Mouse (Mus musculus): Measurements from ENCODE around the gene Pi4kb. TPM values are rescaled to one million over a fixed set of nuclear protein-coding genes. Genes with fewer than 3 reads are reported as not detected.
A peak's percentile ranks its signal among the peaks of the same experiment; 100 is the strongest.

Gene Pi4kb
- polyA plus RNA-seq, 1 experiment from 2014 or later = 27.1 TPM

- no peak for ATAC-seq (replicated peaks)
- Histone ChIP-seq H3K4me3 (no peak overlapping the region), H3K36me3 (peaks cover 8% of the 10 kb centered on the region), H3K27me3 (no peaks in the 10 kb centered on the region), H3K4me1 (no peaks in the 10 kb centered on the region; the same call in 1 of the 2 replicates), H3K9me3 (no peaks in the 10 kb centered on the region), H3K9ac (replicated peaks) (no peak overlapping the region), H3K27ac (replicated peaks) (no peak overlapping the region), H3K4me2 (replicated peaks) (no peak overlapping the region)
- 53% methylated on average over 1 of the region's 1 CpGs for WGBS
Measured at GRCm38 (mm10) chr3:95052959-95053358, 78.4 kb downstream of the Pi4kb start.

- H3K27me3 ChIP-seq = no peaks in the 10 kb centered on the region
- no peaks in the 10 kb centered on the region for H3K9me3 ChIP-seq
- peaks cover 12% of the 10 kb centered on the region for H3K36me3 ChIP-seq
- no peak overlapping the region for H3K4me2 ChIP-seq (replicated peaks)
- ATAC-seq (replicated peaks) = no peak
- no peaks in the 10 kb centered on the region; the same call in 1 of the 2 replicates for H3K4me1 ChIP-seq
- no peak overlapping the region for H3K4me3 ChIP-seq
- 40% methylated on average over 3 of the region's 3 CpGs for WGBS
- no peak overlapping the region for H3K27ac ChIP-seq (replicated peaks)
- no peak overlapping the region for H3K9ac ChIP-seq (replicated peaks)
Measured at GRCm38 (mm10) chr3:95053701-95054100, 79.2 kb downstream of the Pi4kb start.

- Histone ChIP-seq H3K9me3 (no peaks in the 10 kb centered on the region), H3K27me3 (no peaks in the 10 kb centered on the region), H3K4me1 (no peaks in the 10 kb centered on the region; the same call in 1 of the 2 replicates), H3K4me3 (no peak overlapping the region), H3K9ac (replicated peaks) (no peak overlapping the region), H3K36me3 (peaks cover 21% of the 10 kb centered on the region), H3K27ac (replicated peaks) (0 out of 2 replicates have a peak overlapping the region, but pooled peaks have one; percentile 20), H3K4me2 (replicated peaks) (no peak overlapping the region)
- 54% methylated on average over 10 of the region's 10 CpGs for whole genome bisulfite sequencing
- no peak for ATAC-seq (replicated peaks)
Measured at GRCm38 (mm10) chr3:95054481-95055260, 80.1 kb downstream of the Pi4kb start.

- ATAC-seq (replicated peaks) = no peak
- H3K4me2 ChIP-seq (replicated peaks) = no peak overlapping the region
- WGBS = 87% methylated on average over 7 of the region's 7 CpGs
- H3K4me1 ChIP-seq = no peaks in the 10 kb centered on the region; the same call in 1 of the 2 replicates
- H3K9ac ChIP-seq (replicated peaks) = no peak overlapping the region
- H3K27ac ChIP-seq (replicated peaks) = no peak overlapping the region
- no peaks in the 10 kb centered on the region for H3K27me3 ChIP-seq
- no peaks in the 10 kb centered on the region for H3K9me3 ChIP-seq
- H3K4me3 ChIP-seq = no peak overlapping the region
- peaks cover 37% of the 10 kb centered on the region for H3K36me3 ChIP-seq
Measured at GRCm38 (mm10) chr3:95056275-95056674, 81.7 kb downstream of the Pi4kb start.

Small RNA genes within 50 kb of the gene (microRNA-seq; reads per million reads assigned to microRNA genes)
- 1.1 reads per million for gene Mir7013

Other genes with a start within 250 kb of the Pi4kb start
- 4.8 and 5.8 TPM in 2 replicates for gene Cgn, start 188.2 kb upstream of the Pi4kb start, polyA plus RNA-seq (2015; fragmentation: Nextera tagmentation; extraction: Ambion mirVana)
- 24.7 and 26.5 TPM in 2 replicates for gene Pogz, start 137.2 kb upstream of the Pi4kb start, polyA plus RNA-seq (2015; fragmentation: Nextera tagmentation; extraction: Ambion mirVana)
- gene Psmb4, start 87.8 kb upstream of the Pi4kb start, polyA plus RNA-seq (2015; fragmentation: Nextera tagmentation; extraction: Ambion mirVana) = 380 and 393 TPM in 2 replicates
- gene Selenbp1, start 41.7 kb upstream of the Pi4kb start, polyA plus RNA-seq (2015; fragmentation: Nextera tagmentation; extraction: Ambion mirVana) = 9.5 and 11.6 TPM in 2 replicates
- gene Rfx5, start 20.7 kb upstream of the Pi4kb start, polyA plus RNA-seq (2015; fragmentation: Nextera tagmentation; extraction: Ambion mirVana) = 5.4 and 6.0 TPM in 2 replicates
- gene Zfp687, start 40.7 kb downstream of the Pi4kb start, polyA plus RNA-seq (2015; fragmentation: Nextera tagmentation; extraction: Ambion mirVana) = 22.4 and 23.0 TPM in 2 replicates
- 291 and 296 TPM in 2 replicates for gene Psmd4, start 67.9 kb downstream of the Pi4kb start, polyA plus RNA-seq (2015; fragmentation: Nextera tagmentation; extraction: Ambion mirVana)
- 20.5 and 21.6 TPM in 2 replicates for gene Pip5k1a, start 132.2 kb downstream of the Pi4kb start, polyA plus RNA-seq (2015; fragmentation: Nextera tagmentation; extraction: Ambion mirVana)
- gene Vps72, start 136.3 kb downstream of the Pi4kb start, polyA plus RNA-seq (2015; fragmentation: Nextera tagmentation; extraction: Ambion mirVana) = 235 and 247 TPM in 2 replicates
- gene Tmod4, start 149.7 kb downstream of the Pi4kb start, polyA plus RNA-seq (2015; fragmentation: Nextera tagmentation; extraction: Ambion mirVana) = 0.74 and 1.1 TPM in 2 replicates
- gene Scnm1, start 159.3 kb downstream of the Pi4kb start, polyA plus RNA-seq (2015; fragmentation: Nextera tagmentation; extraction: Ambion mirVana) = 105 and 108 TPM in 2 replicates
- gene Lysmd1, start 159.4 kb downstream of the Pi4kb start, polyA plus RNA-seq (2015; fragmentation: Nextera tagmentation; extraction: Ambion mirVana) = 39.8 and 42.2 TPM in 2 replicates
- 2.5 and 3.6 TPM in 2 replicates for gene Tnfaip8l2, start 167.6 kb downstream of the Pi4kb start, polyA plus RNA-seq (2015; fragmentation: Nextera tagmentation; extraction: Ambion mirVana)
- 30.4 and 34.1 TPM in 2 replicates for gene Sema6c, start 185.7 kb downstream of the Pi4kb start, polyA plus RNA-seq (2015; fragmentation: Nextera tagmentation; extraction: Ambion mirVana)
- gene Gabpb2, start 243.2 kb downstream of the Pi4kb start, polyA plus RNA-seq (2015; fragmentation: Nextera tagmentation; extraction: Ambion mirVana) = 4.8 and 5.9 TPM in 2 replicates